In genomic region chr10:61089170-61090142, GRCm38 (mm10) we compare ENCODE assay signal across 8 mouse cellular contexts. TPM values are rescaled to one million over a fixed set of nuclear protein-coding genes. Genes with fewer than 3 reads are reported as not detected.
DNase-seq lines count a peak whose midpoint lies in the region; ATAC-seq lines count a peak whose summit lies in the region.

Gene Pcbd1 (plus strand): TSS chr10:61089331.

- no peaks in the 10 kb centered on the region for H3K9me3 ChIP-seq in heart, embryonic 11.5 days (replicated peaks; ENCODE audit: control insufficient read depth, low read length)
- no peaks in the 10 kb centered on the region for H3K9me3 ChIP-seq in forebrain, embryonic 15.5 days
- H3K9me3 ChIP-seq in liver, embryonic 15.5 days (replicated peaks) = no peaks in the 10 kb centered on the region
- H3K9me3 ChIP-seq in neural tube, embryonic 13.5 days = no peaks in the 10 kb centered on the region

- H3K9ac ChIP-seq in heart, embryonic 11.5 days (ENCODE audit: low read depth, low read length) = peak within 1 kb of the TSS; percentile 83
- peak within 1 kb of the TSS; percentile 52 for H3K9ac ChIP-seq in forebrain, embryonic 15.5 days (replicated peaks)
- H3K9ac ChIP-seq in liver, embryonic 15.5 days = peak within 1 kb of the TSS; percentile 63
- peak within 1 kb of the TSS; percentile 77 for H3K9ac ChIP-seq in neural tube, embryonic 13.5 days

- no peaks in the 10 kb centered on the region for H3K27me3 ChIP-seq in heart, embryonic 11.5 days (ENCODE audit: control insufficient read depth, insufficient read depth, low read length)
- no peaks in the 10 kb centered on the region for H3K27me3 ChIP-seq in forebrain, embryonic 15.5 days
- no peaks in the 10 kb centered on the region for H3K27me3 ChIP-seq in liver, embryonic 15.5 days
- no peaks in the 10 kb centered on the region for H3K27me3 ChIP-seq in neural tube, embryonic 13.5 days

- H3K4me1 ChIP-seq in heart, embryonic 11.5 days (ENCODE audit: control insufficient read depth, insufficient read depth, low read length) = peaks cover 9% of the 10 kb centered on the region; the same call in 1 of the 2 replicates
- peaks cover 17% of the 10 kb centered on the region for H3K4me1 ChIP-seq in forebrain, embryonic 15.5 days
- H3K4me1 ChIP-seq in liver, embryonic 15.5 days (replicated peaks) = peaks cover 28% of the 10 kb centered on the region
- peaks cover 18% of the 10 kb centered on the region for H3K4me1 ChIP-seq in neural tube, embryonic 13.5 days (replicated peaks)

- peak; percentile 51 for ATAC-seq in heart, embryonic 11.5 days (replicated peaks; ENCODE audit: insufficient number of reproducible peaks, low FRiP score, low TSS enrichment)
- peak; percentile 60 for ATAC-seq in cerebellum, adult (ENCODE audit: insufficient number of reproducible peaks, low FRiP score, low TSS enrichment)
- peak; percentile 42; the same call in 1 of the 2 replicates for ATAC-seq in forebrain, embryonic 15.5 days (replicated peaks)
- peak; percentile 72 for ATAC-seq in liver, embryonic 15.5 days (ENCODE audit: insufficient read depth)
- peak; percentile 65; the same call in 1 of the 2 replicates for ATAC-seq in neural tube, embryonic 13.5 days (ENCODE audit: low read depth)

- 7% methylated on average over 33 of the region's 33 CpGs for WGBS in heart, embryonic 11.5 days (ENCODE audit: insufficient replicate concordance)
- 11% methylated on average over 33 of the region's 33 CpGs for WGBS in forebrain, embryonic 15.5 days
- 8% methylated on average over 33 of the region's 33 CpGs for WGBS in liver, embryonic 15.5 days (ENCODE audit: insufficient replicate concordance)
- 6% methylated on average over 33 of the region's 33 CpGs for WGBS in neural tube, embryonic 13.5 days

- H3K4me2 ChIP-seq in heart, embryonic 11.5 days = peak within 1 kb of the TSS; percentile 88
- peak within 1 kb of the TSS; percentile 65 for H3K4me2 ChIP-seq in forebrain, embryonic 15.5 days (replicated peaks)
- H3K4me2 ChIP-seq in liver, embryonic 15.5 days = peak within 1 kb of the TSS; percentile 84
- H3K4me2 ChIP-seq in neural tube, embryonic 13.5 days = peak within 1 kb of the TSS; percentile 74

- peak within 1 kb of the TSS; percentile 54; the same call in 1 of the 2 replicates for H3K27ac ChIP-seq in heart, embryonic 11.5 days (ENCODE audit: low read depth, low read length)
- H3K27ac ChIP-seq in forebrain, embryonic 15.5 days (replicated peaks) = no peak within 1 kb of the TSS
- peak within 1 kb of the TSS; percentile 84 for H3K27ac ChIP-seq in liver, embryonic 15.5 days (replicated peaks)
- 0 out of 2 replicates have a peak within 1 kb of the TSS, but pooled peaks have one; percentile 9 for H3K27ac ChIP-seq in neural tube, embryonic 13.5 days (replicated peaks)

- peak within 1 kb of the TSS; percentile 53 for H3K4me3 ChIP-seq in heart, embryonic 11.5 days (ENCODE audit: low read depth, low read length)
- peak within 1 kb of the TSS; percentile 33 for H3K4me3 ChIP-seq in forebrain, embryonic 15.5 days
- H3K4me3 ChIP-seq in liver, embryonic 15.5 days (replicated peaks) = peak within 1 kb of the TSS; percentile 59
- peak within 1 kb of the TSS; percentile 35 for H3K4me3 ChIP-seq in neural tube, embryonic 13.5 days

- H3K36me3 ChIP-seq in heart, embryonic 11.5 days (ENCODE audit: control insufficient read depth, insufficient read depth, low read length) = no peaks in the 10 kb centered on the region
- H3K36me3 ChIP-seq in forebrain, embryonic 15.5 days = no peaks in the 10 kb centered on the region
- H3K36me3 ChIP-seq in liver, embryonic 15.5 days (replicated peaks) = peaks cover 13% of the 10 kb centered on the region; the same call in 1 of the 2 replicates
- H3K36me3 ChIP-seq in neural tube, embryonic 13.5 days = no peaks in the 10 kb centered on the region

- no peak for DNase-seq in heart, adult 9 months (ENCODE audit: low spot score in 2 of 2)
- DNase-seq in kidney, adult 18-20 months = peak; percentile 93
- DNase-seq in B cell, adult 2 months = no peak

RNA-seq across cellular contexts. Expression of gene Pcbd1, which starts in this region (rescaled TPM):
- polyA plus RNA-seq in heart, embryonic 11.5 days (2014; fragmentation: Nextera tagmentation; extraction: Ambion mirVana) = 66.4 and 71.2 TPM in 2 replicates
- 15.8 and 16.5 TPM in 2 replicates for polyA plus RNA-seq in forebrain, embryonic 15.5 days (2015; fragmentation: Nextera tagmentation; extraction: Ambion mirVana)
- polyA plus RNA-seq in liver, embryonic 15.5 days (2015; fragmentation: Nextera tagmentation; extraction: Ambion mirVana) = 177 and 186 TPM in 2 replicates
- 29.3 and 38.7 TPM in 2 replicates for polyA plus RNA-seq in neural tube, embryonic 13.5 days (2015; fragmentation: Nextera tagmentation; extraction: Ambion mirVana)
